Comparison of ENCODE assay signal across 16 mouse cellular contexts in the genomic region with DNA sequence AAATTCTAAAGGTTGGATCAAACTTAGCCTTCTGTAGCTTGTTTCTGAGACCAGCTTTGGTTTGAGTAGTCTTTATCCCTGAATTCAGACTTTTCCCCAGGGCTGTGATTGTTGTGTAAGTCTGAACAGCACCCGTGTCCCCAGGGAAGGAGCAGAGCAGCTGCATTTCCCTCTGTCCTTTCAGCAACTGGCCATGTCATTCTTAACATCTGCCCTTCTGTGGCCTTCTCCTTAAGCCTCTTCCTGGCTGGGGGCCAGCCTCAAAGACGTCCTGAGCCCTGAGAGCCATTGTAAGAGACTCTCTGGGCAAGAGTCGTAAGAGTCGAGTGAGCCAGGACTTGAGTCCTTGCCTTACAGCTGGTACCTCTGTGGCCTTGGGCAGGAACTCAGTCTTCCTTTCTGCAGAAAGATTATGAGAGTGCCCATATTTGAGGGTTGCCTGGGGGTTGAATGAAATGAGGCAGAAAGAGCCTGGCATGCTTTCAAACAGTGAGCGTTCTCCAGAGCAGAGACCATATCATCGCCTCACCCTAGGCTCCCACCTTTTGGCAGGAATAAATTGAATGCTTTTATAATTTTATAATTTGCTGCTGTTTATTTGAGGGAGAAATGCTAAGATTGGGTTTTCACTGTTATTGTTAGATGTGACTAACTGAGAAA. TPM values are rescaled to one million over a fixed set of nuclear protein-coding genes. Genes with fewer than 3 reads are reported as not detected.
DNase-seq lines count a peak whose midpoint lies in the region.
"Had no signal": no experiment of that assay in that cellular context is flagged by ENCODE, and none has a peak within 500 bp of the region (broad histone marks: within the 10 kb centered on the region; RNA-seq: fewer than 3 reads in every experiment).

No protein-coding gene starts in this region.

- intact Hi-C loops in gastrocnemius, postnatal 14 days (cut with DNase I; ENCODE audit: low total_unique reads) = no loop called here

- DNase-seq in cerebellum, postnatal 10 days = peak; percentile 64 to 69
- no peak for DNase-seq in cerebellum, postnatal 25 days
- DNase-seq in kidney, postnatal 14 days = peak; percentile 5
- DNase-seq in kidney, postnatal 10 days = no peak
- peak; percentile 58 for DNase-seq in MN1 (ENCODE audit: low spot score)
- DNase-seq in gastrocnemius, postnatal 14 days = peak; percentile 51
- DNase-seq in urinary bladder, postnatal 25 days (ENCODE audit: low spot score) = no peak
- DNase-seq in spleen, postnatal 14 days (ENCODE audit: low spot score in 2 of 2) = no peak
- DNase-seq: cerebellum, adult 9-10 months; forebrain, postnatal 0 days; kidney, adult 8-10 months; lung, postnatal 14 days; thymus, adult 18-20 months had no signal

RNA-seq across cellular contexts. Expression of a gene that starts 33.5 kb away (rescaled TPM):
- total RNA-seq in gastrocnemius, postnatal 14 days (2021) = not detected
- total RNA-seq: gastrocnemius, postnatal 36 days; layer of hippocampus, postnatal 25 days; megakaryocyte-erythroid progenitor cell, adult 5-6 weeks had no signal

RNA-seq across cellular contexts. Expression of a gene that starts 42.8 kb away (rescaled TPM):
- 1 to 10 TPM; 2.7 to 4.5 TPM for total RNA-seq in gastrocnemius, postnatal 14 days (2021)

RNA-seq across cellular contexts. Expression of a gene that starts 42.8 kb away (rescaled TPM):
- 10 to 100 TPM; 12.9 to 13.7 TPM for total RNA-seq in gastrocnemius, postnatal 14 days (2021)

Comparison
In these comparisons a context has a peak if more than half of its experiments do, and no peak if none do; other contexts are left out.
1. DNase-seq: peak in cerebellum, postnatal 10 days (2 of 2), kidney, postnatal 14 days (single experiment), MN1 (single experiment) and gastrocnemius, postnatal 14 days (single experiment); none in cerebellum, postnatal 25 days (0 of 2), kidney, postnatal 10 days (single experiment), urinary bladder, postnatal 25 days (single experiment) and spleen, postnatal 14 days (0 of 2).